Mouse (Mus musculus) testis, adult 2 months (tissue): Measurements from ENCODE around the gene Krtap17-1.

ENCODE experiments used
- CTCF ChIP-seq: fragments of 200-500 bp; IDR thresholded peaks from 2 replicates; pipeline ENCODE4 v1.5.1; 2012; ENCODE audit warnings: low read depth, mild to moderate bottlenecking, inconsistent platforms, low read length, moderate library complexity; ENCODE audit not compliant: control insufficient read depth, insufficient read depth, insufficient replicate concordance
- POLR2A ChIP-seq: fragments of 200-500 bp; IDR thresholded peaks from 2 replicates; pipeline ENCODE4 v1.6.1; 2012; ENCODE audit warnings: low read depth, mild to moderate bottlenecking, inconsistent platforms, low read length, moderate library complexity; ENCODE audit not compliant: control insufficient read depth

- TF ChIP-seq CTCF = no peak
- no peak for TF ChIP-seq POLR2A
Measured at GRCm38 (mm10) chr11:100029768-100030167, 36.0 kb upstream of the Krtap17-1 start, which contains the start of gene Krt33b.
